7 mouse cellular contexts compared by ENCODE assay signal in the genomic region with DNA sequence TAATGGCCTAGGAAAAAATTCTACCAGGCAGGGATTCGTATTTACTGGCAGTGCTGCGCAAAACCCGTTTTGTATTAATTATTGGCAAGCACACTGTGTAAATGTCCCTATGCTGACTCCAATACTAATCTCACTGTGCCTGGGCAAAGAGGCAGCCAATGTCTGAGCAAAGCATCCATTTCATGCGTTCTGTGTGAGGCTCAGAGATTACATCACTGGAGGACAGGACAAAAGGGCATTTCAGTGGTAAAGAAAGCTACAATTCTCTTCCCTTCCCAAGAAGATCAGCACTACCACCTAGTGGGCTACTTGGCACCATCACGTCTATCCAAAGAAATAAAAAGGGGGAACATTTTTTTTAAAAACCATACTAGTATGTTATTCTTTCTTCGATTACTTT.
DNase-seq lines count a peak whose midpoint lies in the region; ATAC-seq and TF ChIP-seq lines count a peak whose summit lies in the region.

No protein-coding gene starts in this region.

- H3K9me3 ChIP-seq in lung, postnatal 0 days (ENCODE audit: low read length) = no peaks in the 10 kb centered on the region

- ATAC-seq in lung, postnatal 0 days = no peak
- ATAC-seq in megakaryocyte, adult 5-6 weeks (ENCODE audit: poor library complexity, severe bottlenecking) = no peak

- H3K4me2 ChIP-seq in lung, postnatal 0 days (replicated peaks; ENCODE audit: low read depth, low read length) = no peak overlapping the region

- WGBS in lung, postnatal 0 days = 57% methylated on average over 6 of the region's 6 CpGs

- TF ChIP-seq CTCF in lung, postnatal 0 days (IDR thresholded peaks at IDR 0.05) = peak; percentile 51

- DNase-seq in lung, postnatal 0 days (ENCODE audit: low spot score) = peak; percentile 8
- no peak for DNase-seq in lung, postnatal 14 days
- peak; percentile 24 for DNase-seq in embryo, embryonic 11.5 days (ENCODE audit: low read depth, low spot score)
- peak; percentile 8 to 64 for DNase-seq in layer of hippocampus, adult 18-20 months (ENCODE audit: low spot score in 2 of 2)
- DNase-seq in retina, postnatal 1 day = peak; percentile 74
- DNase-seq in lung, adult 18-20 months = no peak

- H3K9ac ChIP-seq in lung, postnatal 0 days (replicated peaks; ENCODE audit: low read depth) = no peak overlapping the region

- H3K27me3 ChIP-seq in lung, postnatal 0 days (replicated peaks; ENCODE audit: insufficient read depth, low read length) = no peaks in the 10 kb centered on the region

- H3K27ac ChIP-seq in lung, postnatal 0 days (ENCODE audit: low read length) = no peak overlapping the region

- no peaks in the 10 kb centered on the region for H3K36me3 ChIP-seq in lung, postnatal 0 days (ENCODE audit: insufficient read depth, low read length)

- TF ChIP-seq EP300 in lung, postnatal 0 days (IDR thresholded peaks at IDR 0.05) = no peak

- no peak overlapping the region for H3K4me3 ChIP-seq in lung, postnatal 0 days (ENCODE audit: low read depth, low read length)

- no peaks in the 10 kb centered on the region for H3K4me1 ChIP-seq in lung, postnatal 0 days (ENCODE audit: insufficient read depth, low read depth, low read length)

Comparison
In these comparisons a context has a peak if more than half of its experiments do, and no peak if none do; other contexts are left out.
1. DNase-seq: peak in lung, postnatal 0 days (single experiment), embryo, embryonic 11.5 days (single experiment), layer of hippocampus, adult 18-20 months (2 of 2) and retina, postnatal 1 day (single experiment); none in lung, postnatal 14 days (single experiment) and lung, adult 18-20 months (0 of 2).